Mouse (Mus musculus) 3134 (cell line): ENCODE measurements around the gene Gm3055.
"Not testable (repeated sequence)": the region's sequence is repeated elsewhere in the genome, so short reads cannot be mapped to it uniquely, and the experiment has no call there.

Experiments
- DNase-seq: peaks from one replicate; pipeline ENCODE4 v3.0.0-alpha.2; 2011; ENCODE audit warnings: low spot score; ENCODE audit not compliant: insufficient read length; ENCODE audit errors: extremely low read depth

The Gm3055 gene

GRCm38 (mm10) chr10:81770506-81771403 lies at the start of gene Gm3055:
Gm3055 (minus strand) TSS chr10:81771161.
- DNase-seq, result not testable (repeated sequence)

- not testable (repeated sequence) for DNase-seq
Measured at GRCm38 (mm10) chr10:81811899-81812298, 40.9 kb upstream of the Gm3055 start, which contains the start of gene Gm4767. Gm4767 (plus strand) TSS chr10:81812186.

GRCm38 (mm10) chr10:81771404-81771777 lies 430 bp upstream of the Gm3055 start:
- not testable (repeated sequence) for DNase-seq

GRCm38 (mm10) chr10:81704531-81705301 lies 66.2 kb downstream of the Gm3055 start, which contains the start of gene Zfp433:
Zfp433 (plus strand) TSS chr10:81704825.
- not testable (repeated sequence) for DNase-seq
